Mouse (Mus musculus) heart, postnatal 25 days (tissue): ENCODE results near the gene Eif3k. TPM values are rescaled to one million over a fixed set of nuclear protein-coding genes. Genes with fewer than 3 reads are reported as not detected.
"Not testable (repeated sequence)": the region's sequence is repeated elsewhere in the genome, so short reads cannot be mapped to it uniquely, and the experiment has no call there.

Experiments used
- DNase-seq: peaks from one replicate; pipeline ENCODE4 v3.0.0; 2022; ENCODE audit warnings: low spot score
- intact Hi-C: fragments of 180-260 bp; cut with DNase I; formaldehyde crosslinking; loops from one replicate; pipeline ENCODE4 v1.15.1; 2025
- total RNA-seq, 2 experiments: library from RNA; stranded (reverse); gene quantifications; 2 replicates each; pipeline ENCODE4 v1.2.3; 2021

Gene Eif3k
- total RNA-seq, 2 experiments from 2014 or later: 148 to 164 TPM

- intact Hi-C loops: loop anchor here (5.0 kb wide), 1 partner anchor 46 kb away; no protein-coding TSS in a partner anchor
- no peak for DNase-seq
Observed at GRCm38 (mm10) chr7:28991616-28992015, 10.0 kb upstream of the Eif3k start.

- DNase-seq: no peak
- intact Hi-C loops: loop anchor here (5.0 kb wide), 1 partner anchor 46 kb away; no protein-coding TSS in a partner anchor
Observed at GRCm38 (mm10) chr7:28990766-28991273, 9.2 kb upstream of the Eif3k start.

GRCm38 (mm10) chr7:28985207-28985606, 3.5 kb upstream of the Eif3k start:
- DNase-seq: no peak
- intact Hi-C loops: loop anchor here (10.0 kb wide), 2 partner anchors 250 to 320 kb away; partner anchors contain the start of genes Dpf1, Kcnk6 and Yif1b

- intact Hi-C loops: loop anchor here (5.0 to 10.0 kb wide), 3 partner anchors 58 to 320 kb away; partner anchors contain the start of genes Dpf1, Kcnk6 and Yif1b
- no peak for DNase-seq
Observed at GRCm38 (mm10) chr7:28984452-28984851, 2.8 kb upstream of the Eif3k start.

- intact Hi-C loops: loop anchor here (5.0 to 10.0 kb wide), 3 partner anchors 58 to 321 kb away; partner anchors contain the start of genes Dpf1, Kcnk6 and Yif1b
- no peak for DNase-seq
Observed at GRCm38 (mm10) chr7:28983849-28984248, 2.2 kb upstream of the Eif3k start.

- no peak for DNase-seq
- intact Hi-C loops: loop anchor here (5.0 to 10.0 kb wide), 3 partner anchors 59 to 322 kb away; partner anchors contain the start of genes Dpf1, Kcnk6 and Yif1b
Observed at GRCm38 (mm10) chr7:28983141-28983564, 1.5 kb upstream of the Eif3k start.

- intact Hi-C loops: loop anchor here (5.0 to 10.0 kb wide), 3 partner anchors 60 to 322 kb away; partner anchors contain the start of genes Dpf1, Kcnk6 and Yif1b
- DNase-seq: no peak
Observed at GRCm38 (mm10) chr7:28982274-28983013, 780 bp upstream of the Eif3k start.

GRCm38 (mm10) chr7:28977556-28977955, 4.1 kb downstream of the Eif3k start:
- intact Hi-C loops: loop anchor here (5.0 kb wide), 1 partner anchor 205 kb away; no protein-coding TSS in a partner anchor
- no peak for DNase-seq

- intact Hi-C loops: loop anchor here (5.0 kb wide), 3 partner anchors 36 to 191 kb away; no protein-coding TSS in a partner anchor
- DNase-seq: no peak
Observed at GRCm38 (mm10) chr7:28973025-28973424, 8.6 kb downstream of the Eif3k start.

- intact Hi-C loops: loop anchor here (5.0 kb wide), 3 partner anchors 35 to 190 kb away; no protein-coding TSS in a partner anchor
- DNase-seq: no peak
Observed at GRCm38 (mm10) chr7:28972542-28972985, 9.1 kb downstream of the Eif3k start.

- intact Hi-C loops: loop anchor here (5.0 kb wide), 3 partner anchors 35 to 190 kb away; no protein-coding TSS in a partner anchor
- DNase-seq: no peak
Observed at GRCm38 (mm10) chr7:28971770-28972269, 9.8 kb downstream of the Eif3k start.

GRCm38 (mm10) chr7:28971029-28971428, 10.6 kb downstream of the Eif3k start:
- intact Hi-C loops: loop anchor here (5.0 kb wide), 3 partner anchors 34 to 189 kb away; no protein-coding TSS in a partner anchor
- no peak for DNase-seq

GRCm38 (mm10) chr7:28969672-28970394, 11.8 kb downstream of the Eif3k start:
- intact Hi-C loops: loop anchor here (5.0 kb wide), 3 partner anchors 33 to 188 kb away; no protein-coding TSS in a partner anchor
- DNase-seq: no peak

- DNase-seq: no peak
- intact Hi-C loops: no loop called here
Observed at GRCm38 (mm10) chr7:28969271-28969670, 12.4 kb downstream of the Eif3k start.

- DNase-seq, intact Hi-C loops: not testable (repeated sequence)
Observed at GRCm38 (mm10) chr7:28968120-28968519, 13.5 kb downstream of the Eif3k start.

GRCm38 (mm10) chr7:28966751-28967505, 14.7 kb downstream of the Eif3k start:
- no peak for DNase-seq
- intact Hi-C loops: no loop called here

GRCm38 (mm10) chr7:28966181-28966580, 15.5 kb downstream of the Eif3k start:
- no peak for DNase-seq
- intact Hi-C loops: no loop called here

GRCm38 (mm10) chr7:28965346-28965840, 16.3 kb downstream of the Eif3k start:
- DNase-seq: no peak
- intact Hi-C loops: no loop called here
